Mouse (Mus musculus): ENCODE measurements around the gene Vmn1r174.
"Not testable (repeated sequence)": the region's sequence is repeated elsewhere in the genome, so short reads cannot be mapped to it uniquely, and the experiment has no call there.

The Vmn1r174 gene

DNA sequence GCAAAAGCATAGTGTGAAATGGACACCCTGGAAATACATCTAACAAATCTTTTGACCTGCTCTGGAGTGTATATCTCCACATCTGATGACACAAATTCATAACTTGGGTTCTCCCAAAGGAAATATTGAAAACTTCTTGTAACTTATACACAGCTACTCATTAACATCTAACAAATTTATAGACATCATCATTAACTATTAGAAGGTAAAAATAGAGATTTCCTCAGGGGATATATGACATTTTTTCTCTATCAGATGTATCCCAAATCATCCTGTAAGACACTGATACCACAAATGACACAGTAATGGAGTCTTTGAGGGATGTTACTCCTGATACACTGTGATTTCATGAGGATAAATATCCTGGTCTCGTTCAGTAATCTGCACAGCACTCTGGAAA, at the start of gene Vmn1r174:
Gene Vmn1r174 (plus strand): TSS at position 301 of the 400 bp plus-strand sequence.
- DNase-seq (ENCODE audit: low read depth in 2 of 2, low spot score in 2 of 2), result not testable (repeated sequence)

DNA sequence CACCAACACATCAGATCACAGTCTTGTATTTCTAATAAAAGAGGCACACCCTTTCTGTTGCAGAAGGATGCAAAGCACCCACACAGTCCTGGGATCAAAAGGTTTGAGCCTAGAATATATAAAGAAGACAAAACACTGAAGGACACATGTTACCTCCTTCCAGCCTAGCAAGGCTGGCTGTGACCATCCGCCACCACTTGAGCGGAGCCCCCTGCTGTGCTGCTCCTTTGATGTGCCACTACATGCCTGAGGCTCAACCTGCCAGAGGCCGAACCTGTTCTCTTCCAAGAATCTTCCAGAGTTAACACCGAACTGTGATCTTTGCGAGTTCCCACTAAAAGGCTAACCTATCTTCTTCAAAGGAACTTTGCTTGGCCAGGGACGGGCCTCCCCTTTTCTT, 32.5 kb downstream of the Vmn1r174 start:
- no peak for DNase-seq (ENCODE audit: low read depth in 2 of 2, low spot score in 2 of 2)

DNA sequence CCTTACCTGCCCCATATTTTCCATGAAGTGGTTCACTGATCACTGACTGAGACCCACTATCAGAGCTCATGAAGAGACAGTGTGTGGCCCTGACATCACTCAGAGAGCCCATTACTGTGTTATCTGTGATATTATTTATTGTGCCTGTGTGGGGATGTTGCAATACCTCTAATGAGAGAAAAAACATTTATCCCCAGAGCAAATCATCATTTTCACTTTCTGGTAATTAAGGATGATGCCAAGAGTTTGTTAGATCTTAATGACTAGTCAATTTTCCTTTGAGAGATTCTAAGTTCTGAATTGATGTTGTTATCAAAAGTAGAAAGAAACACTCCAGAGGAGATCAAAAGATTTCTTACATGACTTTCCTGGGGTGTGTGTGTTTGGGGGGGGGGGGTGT, 58.5 kb downstream of the Vmn1r174 start, which contains the start of gene Vmn1r175:
Gene Vmn1r175 (minus strand): TSS at position 101 of the 400 bp plus-strand sequence.
- DNase-seq (ENCODE audit: low read depth in 2 of 2, low spot score in 2 of 2), result not testable (repeated sequence)

Data from CD8-positive naive resting alpha-beta T cell, adult 2 months (primary cell).